Mouse (Mus musculus): ENCODE measurements at regions not wholly inside any gene's neighbourhood (a gene's known extent, or its start where the extent isn't known, plus 50 kb on each side); places are given as distances from the start of the nearest gene placed in this dataset.

- TF ChIP-seq CTCF (IDR thresholded peaks at IDR 0.05; ENCODE audit: insufficient read depth, low read length) (no peak), POLR2A (IDR thresholded peaks at IDR 0.05; ENCODE audit: borderline replicate concordance, extremely low read depth, low read depth, low read length) (no peak)
These were observed 117.9 kb upstream of the Rtl1 start for GRCm38 (mm10) chr12:109718036-109718435.

Measured in lung, adult 2 months (tissue).